Mouse (Mus musculus): ENCODE data around the gene Aifm2.

DNA sequence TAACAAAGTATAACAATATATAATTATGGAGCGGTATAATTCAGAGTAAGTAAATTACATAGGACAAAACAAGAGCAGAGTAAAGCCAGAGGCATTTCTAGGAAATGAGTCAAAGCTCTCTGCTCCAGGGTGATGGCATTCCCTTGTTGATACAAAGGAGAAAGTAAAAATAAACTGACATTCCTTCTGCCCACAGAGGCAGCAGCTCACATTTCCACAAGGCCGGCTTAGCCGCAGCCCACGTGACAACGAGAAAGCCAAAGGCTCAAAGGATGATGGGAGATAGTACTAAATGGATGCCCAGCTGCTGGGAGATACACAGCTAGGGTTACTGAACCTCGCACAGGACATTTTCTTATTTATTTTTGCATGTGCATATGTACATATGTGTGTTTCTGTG lies 44.8 kb downstream of the Aifm2 start:
- no peak for TF ChIP-seq CTCF (IDR thresholded peaks at IDR 0.05)
- TF ChIP-seq POLR2A (IDR thresholded peaks at IDR 0.05; ENCODE audit: insufficient read depth, low read depth, low read length) = no peak
